Mouse (Mus musculus): ENCODE data around the gene Itgae. TPM values are rescaled to one million over a fixed set of nuclear protein-coding genes. Genes with fewer than 3 reads are reported as not detected.

Itgae gene
- not detected for polyA plus RNA-seq (2015; fragmentation: Illumina TruSeq; extraction: RNeasy Lipid Tissue Mini Kit (QIAGEN cat#74804); ENCODE audit: insufficient read depth, low read depth, low replicate concordance)

DNA sequence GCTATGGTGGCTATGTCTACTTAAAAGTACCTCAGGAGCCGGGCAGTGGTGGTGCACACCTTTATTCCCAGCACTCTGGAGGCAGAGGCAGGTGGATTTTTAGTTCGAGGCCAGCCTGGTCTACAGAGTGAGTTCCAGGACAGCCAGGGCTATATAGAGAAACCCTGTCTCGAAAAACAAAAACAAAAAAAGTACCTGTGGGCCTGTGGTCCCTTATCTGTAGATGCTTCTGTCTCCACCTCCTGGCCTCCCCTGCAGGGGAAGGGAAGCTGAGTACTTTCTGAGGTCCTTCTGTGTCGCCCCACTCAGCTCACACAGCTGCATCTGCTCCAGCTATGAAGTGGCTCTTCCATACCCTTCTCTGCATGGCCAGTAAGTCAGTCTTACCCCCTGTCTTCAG lies at the start of gene Itgae:
Gene Itgae (plus strand): TSS at position 301 of the 400 bp plus-strand sequence.

DNA sequence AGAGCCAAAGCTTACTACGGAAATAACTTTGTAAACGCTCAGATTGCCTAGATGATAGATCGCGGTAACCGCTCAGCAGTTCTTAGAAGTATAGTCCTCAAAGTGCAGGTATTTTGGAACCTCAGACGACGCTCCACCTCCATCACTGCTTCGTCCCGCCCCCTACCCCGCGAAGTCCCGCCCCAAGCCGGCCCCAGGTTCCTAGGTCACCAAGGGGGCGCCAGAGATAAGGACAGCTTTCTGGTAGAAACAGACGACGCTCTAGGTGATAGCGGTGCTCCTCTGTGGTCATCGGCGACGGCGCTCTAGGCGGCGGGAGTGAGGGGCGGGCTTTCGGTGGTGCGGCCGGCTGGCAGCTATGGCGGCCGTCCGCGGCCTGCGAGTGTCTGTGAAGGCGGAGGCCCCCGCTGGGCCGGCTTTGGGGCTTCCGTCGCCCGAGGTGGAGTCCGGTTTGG lies 42.8 kb upstream of the Itgae start, which contains the start of gene Ncbp3:
Gene Ncbp3 (plus strand): TSS at position 242 of the 455 bp plus-strand sequence.

GRCm38 (mm10) chr11:73137591-73138501 lies 47.5 kb downstream of the Itgae start, which contains the start of gene Haspin:
Gene Haspin, minus strand, starts transcription at chr11:73138294.

DNA sequence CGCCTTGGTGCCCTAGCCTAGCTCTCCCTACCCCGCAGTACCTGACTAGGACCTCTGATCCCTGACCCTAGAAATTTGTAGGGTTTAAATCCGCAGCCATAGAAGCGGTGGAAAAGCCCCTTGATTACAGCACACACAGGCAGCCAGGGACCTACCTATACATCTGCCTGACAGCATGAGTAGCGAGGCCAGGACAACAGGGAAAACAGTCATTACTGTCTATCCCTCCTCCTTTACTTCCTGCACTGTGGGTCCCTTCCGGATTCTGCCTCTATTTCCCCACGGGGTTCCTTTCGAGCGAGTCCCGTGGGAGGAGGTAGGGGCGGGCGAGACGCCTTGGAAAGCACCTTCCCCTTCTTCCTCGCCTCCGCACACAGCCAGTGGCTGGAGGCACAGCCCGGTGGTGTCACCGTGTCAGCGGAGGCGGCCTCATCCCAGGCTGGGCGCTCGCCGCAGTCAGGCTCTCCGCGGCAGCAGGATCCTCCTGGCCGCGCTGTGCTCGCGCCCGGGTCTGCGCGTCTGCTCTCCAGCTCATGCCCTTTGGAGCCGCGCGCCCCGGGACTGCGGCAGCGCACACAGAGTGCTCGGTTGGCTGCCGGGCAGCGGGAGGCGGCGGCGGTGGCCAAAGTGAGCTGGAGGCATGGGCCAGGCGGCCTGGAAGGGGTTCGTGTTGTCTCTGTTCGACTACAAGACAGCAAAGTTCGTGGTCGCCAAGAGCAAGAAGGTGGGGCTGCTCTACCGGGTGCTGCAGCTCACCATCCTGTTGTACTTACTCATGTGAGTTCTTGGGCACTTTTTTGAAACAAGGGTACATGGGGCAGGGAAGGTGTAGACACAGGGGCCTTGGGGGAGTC lies 69.8 kb downstream of the Itgae start, which contains the start of gene P2rx5:
Gene P2rx5 (plus strand): TSS at position 465 of the 854 bp plus-strand sequence.

DNA sequence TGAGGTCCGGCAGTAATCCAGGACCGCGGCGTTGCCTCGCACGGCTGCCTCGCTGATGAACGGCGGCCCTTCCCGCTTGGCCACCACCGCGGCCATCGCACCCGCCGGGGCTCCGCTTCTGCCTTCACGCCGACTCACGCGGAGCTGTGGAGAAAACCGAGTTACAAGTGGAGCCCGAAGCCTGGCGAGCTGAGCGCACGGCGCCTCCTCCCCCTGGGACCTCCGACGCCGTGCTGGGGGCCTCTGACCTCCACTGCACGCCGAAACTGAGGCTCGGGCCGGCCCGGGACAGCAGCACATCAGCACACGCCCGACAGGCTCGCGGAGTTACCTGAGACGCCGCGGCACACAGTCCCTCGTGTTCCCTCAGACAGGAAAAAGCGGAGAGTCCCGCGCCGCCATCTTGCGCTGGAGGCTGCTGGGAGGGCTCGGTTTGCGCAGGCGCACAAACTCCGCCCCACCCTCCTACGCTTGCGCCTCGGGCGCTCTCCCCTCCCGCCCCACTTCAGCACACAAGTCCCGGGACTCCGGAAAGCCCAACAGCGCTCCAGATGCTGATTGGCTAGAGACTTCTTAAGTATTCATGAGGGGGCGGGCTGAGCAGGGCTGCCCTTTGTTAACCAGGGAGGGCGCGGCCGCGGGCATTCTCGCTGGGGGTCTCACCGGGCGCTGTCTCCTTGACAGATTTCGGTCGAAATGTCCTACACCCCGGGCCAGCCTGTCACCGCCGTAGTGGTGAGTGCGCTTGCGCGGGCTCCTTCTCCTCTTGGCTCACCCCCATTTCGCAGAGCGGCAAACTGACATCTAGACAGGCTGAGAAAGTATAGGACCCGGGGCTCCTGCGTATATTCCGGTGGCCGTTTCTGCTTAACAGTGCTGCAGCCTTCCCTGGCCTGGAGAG lies 86.5 kb downstream of the Itgae start, which contains the start of the genes Emc6 and Tax1bp3:
Gene Emc6 (minus strand): TSS at position 430 of the 901 bp plus-strand sequence.
Gene Tax1bp3 (plus strand): TSS at position 476 of the 901 bp plus-strand sequence.

Other genes starting within 250 kb of the Itgae start
- gene Atp2a3, start 129.4 kb upstream of the Itgae start, polyA plus RNA-seq (2015; fragmentation: Illumina TruSeq; extraction: RNeasy Lipid Tissue Mini Kit (QIAGEN cat#74804); ENCODE audit: insufficient read depth, low read depth, low replicate concordance) = 35.0 TPM
- 52.6 TPM for gene P2rx1, start 91.5 kb upstream of the Itgae start, polyA plus RNA-seq (2015; fragmentation: Illumina TruSeq; extraction: RNeasy Lipid Tissue Mini Kit (QIAGEN cat#74804); ENCODE audit: insufficient read depth, low read depth, low replicate concordance)
- 6.9 TPM for gene Camkk1, start 71.6 kb upstream of the Itgae start, polyA plus RNA-seq (2015; fragmentation: Illumina TruSeq; extraction: RNeasy Lipid Tissue Mini Kit (QIAGEN cat#74804); ENCODE audit: insufficient read depth, low read depth, low replicate concordance)
- 1.5 TPM for gene Ncbp3, start 42.8 kb upstream of the Itgae start, polyA plus RNA-seq (2015; fragmentation: Illumina TruSeq; extraction: RNeasy Lipid Tissue Mini Kit (QIAGEN cat#74804); ENCODE audit: insufficient read depth, low read depth, low replicate concordance)
- not detected for gene Haspin, start 47.7 kb downstream of the Itgae start, polyA plus RNA-seq (2015; fragmentation: Illumina TruSeq; extraction: RNeasy Lipid Tissue Mini Kit (QIAGEN cat#74804); ENCODE audit: insufficient read depth, low read depth, low replicate concordance)
- not detected for gene P2rx5, start 69.8 kb downstream of the Itgae start, polyA plus RNA-seq (2015; fragmentation: Illumina TruSeq; extraction: RNeasy Lipid Tissue Mini Kit (QIAGEN cat#74804); ENCODE audit: insufficient read depth, low read depth, low replicate concordance)
- gene Emc6, start 86.5 kb downstream of the Itgae start, polyA plus RNA-seq (2015; fragmentation: Illumina TruSeq; extraction: RNeasy Lipid Tissue Mini Kit (QIAGEN cat#74804); ENCODE audit: insufficient read depth, low read depth, low replicate concordance) = 14.7 TPM
- gene Tax1bp3, start 86.5 kb downstream of the Itgae start, polyA plus RNA-seq (2015; fragmentation: Illumina TruSeq; extraction: RNeasy Lipid Tissue Mini Kit (QIAGEN cat#74804); ENCODE audit: insufficient read depth, low read depth, low replicate concordance) = 16.3 TPM
- gene Ctns, start 108.5 kb downstream of the Itgae start, polyA plus RNA-seq (2015; fragmentation: Illumina TruSeq; extraction: RNeasy Lipid Tissue Mini Kit (QIAGEN cat#74804); ENCODE audit: insufficient read depth, low read depth, low replicate concordance) = 8.1 TPM
- gene Shpk, start 108.9 kb downstream of the Itgae start, polyA plus RNA-seq (2015; fragmentation: Illumina TruSeq; extraction: RNeasy Lipid Tissue Mini Kit (QIAGEN cat#74804); ENCODE audit: insufficient read depth, low read depth, low replicate concordance) = 3.1 TPM
- not detected for gene Trpv1, start 143.7 kb downstream of the Itgae start, polyA plus RNA-seq (2015; fragmentation: Illumina TruSeq; extraction: RNeasy Lipid Tissue Mini Kit (QIAGEN cat#74804); ENCODE audit: insufficient read depth, low read depth, low replicate concordance)
- not detected for gene Trpv3, start 176.8 kb downstream of the Itgae start, polyA plus RNA-seq (2015; fragmentation: Illumina TruSeq; extraction: RNeasy Lipid Tissue Mini Kit (QIAGEN cat#74804); ENCODE audit: insufficient read depth, low read depth, low replicate concordance)
- gene Aspa, start 239.0 kb downstream of the Itgae start, polyA plus RNA-seq (2015; fragmentation: Illumina TruSeq; extraction: RNeasy Lipid Tissue Mini Kit (QIAGEN cat#74804); ENCODE audit: insufficient read depth, low read depth, low replicate concordance) = 1.7 TPM
- not detected for gene Gm49340, start 239.2 kb downstream of the Itgae start, polyA plus RNA-seq (2015; fragmentation: Illumina TruSeq; extraction: RNeasy Lipid Tissue Mini Kit (QIAGEN cat#74804); ENCODE audit: insufficient read depth, low read depth, low replicate concordance)
- not detected for gene Spata22, start 239.2 kb downstream of the Itgae start, polyA plus RNA-seq (2015; fragmentation: Illumina TruSeq; extraction: RNeasy Lipid Tissue Mini Kit (QIAGEN cat#74804); ENCODE audit: insufficient read depth, low read depth, low replicate concordance)